Mouse (Mus musculus) lung, postnatal 4 days (tissue): ENCODE data around the gene Cnot2.
A peak's percentile ranks its signal among the peaks of the same experiment; 100 is the strongest.
"Not testable (repeated sequence)": the region's sequence is repeated elsewhere in the genome, so short reads cannot be mapped to it uniquely, and the experiment has no call there.

ENCODE experiments used
- DNase-seq, 2 experiments: peaks; one replicate each; pipeline ENCODE4 v3.0.0; 2021

The Cnot2 gene

GRCm38 (mm10) chr10:116581369-116581718, at the start of gene Cnot2:
Cnot2 (minus strand) TSS chr10:116581511.
- DNase-seq = peak; percentile 94

GRCm38 (mm10) chr10:116628926-116629325, 47.6 kb upstream of the Cnot2 start:
- no peak for DNase-seq

GRCm38 (mm10) chr10:116626009-116626408, 44.7 kb upstream of the Cnot2 start:
- no peak for DNase-seq

- DNase-seq = not testable (repeated sequence)
Observed at GRCm38 (mm10) chr10:116613250-116613649, 31.9 kb upstream of the Cnot2 start.

GRCm38 (mm10) chr10:116604905-116605162, 23.5 kb upstream of the Cnot2 start:
- DNase-seq = no peak

- no peak for DNase-seq
Observed at GRCm38 (mm10) chr10:116604081-116604904, 23.0 kb upstream of the Cnot2 start.

GRCm38 (mm10) chr10:116599056-116599850, 17.9 kb upstream of the Cnot2 start:
- no peak for DNase-seq

- peak; percentile 29 to 33 for DNase-seq
Observed at GRCm38 (mm10) chr10:116582738-116583137, 1.4 kb upstream of the Cnot2 start.

- peak; percentile 67 to 78 for DNase-seq
Observed at GRCm38 (mm10) chr10:116581719-116582481, 589 bp upstream of the Cnot2 start.

GRCm38 (mm10) chr10:116580591-116581358, 536 bp downstream of the Cnot2 start:
- peak; percentile 55 to 58 for DNase-seq

- DNase-seq = no peak
Observed at GRCm38 (mm10) chr10:116579478-116579877, 1.8 kb downstream of the Cnot2 start.

- no peak for DNase-seq
Observed at GRCm38 (mm10) chr10:116578375-116578774, 2.9 kb downstream of the Cnot2 start.

- no peak for DNase-seq
Observed at GRCm38 (mm10) chr10:116577181-116577580, 4.1 kb downstream of the Cnot2 start.

GRCm38 (mm10) chr10:116576071-116576470, 5.2 kb downstream of the Cnot2 start:
- DNase-seq = not testable (repeated sequence)

- no peak for DNase-seq
Observed at GRCm38 (mm10) chr10:116570526-116570925, 10.8 kb downstream of the Cnot2 start.

- no peak for DNase-seq
Observed at GRCm38 (mm10) chr10:116568539-116568938, 12.8 kb downstream of the Cnot2 start.

- DNase-seq = no peak
Observed at GRCm38 (mm10) chr10:116567491-116568405, 13.6 kb downstream of the Cnot2 start.

- not testable (repeated sequence) for DNase-seq
Observed at GRCm38 (mm10) chr10:116566492-116566891, 14.8 kb downstream of the Cnot2 start.

- no peak for DNase-seq
Observed at GRCm38 (mm10) chr10:116564828-116565602, 16.3 kb downstream of the Cnot2 start.

- no peak for DNase-seq
Observed at GRCm38 (mm10) chr10:116562731-116563480, 18.4 kb downstream of the Cnot2 start.
